Mouse (Mus musculus) kidney, adult 8-10 months (tissue): ENCODE measurements at regions not wholly inside any gene's neighbourhood (a gene's known extent, or its start where the extent isn't known, plus 50 kb on each side); places are given as distances from the start of the nearest gene placed in this dataset.
A peak's percentile ranks its signal among the peaks of the same experiment; 100 is the strongest.

Experiments
- DNase-seq, 2 experiments: peaks; one replicate each; pipeline ENCODE4 v3.0.0; 2022

- peak in 1 of 2 experiments; percentile 2 for DNase-seq
Observed at GRCm38 (mm10) chrX:161051639-161052038, 57.1 kb upstream of the Cdkl5 start.
